Mouse (Mus musculus) Patski (cell line): ENCODE data around the gene Tprn. TPM values are rescaled to one million over a fixed set of nuclear protein-coding genes. Genes with fewer than 3 reads are reported as not detected.

Experiments used
- ATAC-seq: fragments of 100-300 bp; one replicate; pipeline ENCODE4 v1.8.0; 2021
- CTCF ChIA-PET: fragments of 350-600 bp; sonication (Branson Sonifier 250); formaldehyde crosslinking; loops from one replicate; lab custom pipeline; 2022; ENCODE audit warnings: inconsistent platforms; lab: Charles Lee
- POLR2A ChIA-PET: fragments of 350-600 bp; sonication (Branson Sonifier 250); formaldehyde crosslinking; loops from one replicate; lab custom pipeline; 2022; ENCODE audit warnings: antibody characterized with exemption, inconsistent platforms; lab: Charles Lee
- DNase-seq: peaks from one replicate; pipeline ENCODE4 v3.0.0-alpha.2; 2011; ENCODE audit warnings: low read depth, low spot score
- H3K27me3 ChIP-seq: fragments of 371-371 bp; one replicate; pipeline ENCODE4 v1.5.1; 2021
- CTCF ChIP-seq: fragments of 100-300 bp; IDR thresholded peaks from one replicate; pipeline ENCODE4 v1.5.1; 2021
- in situ Hi-C: fragments of 300-500 bp; cut with MboI; formaldehyde crosslinking; loops from 3 replicates; pipeline ENCODE4 v1.11.1; 2018; ENCODE audit warnings: low pct_unique_long_range_greater_than_20kb, mixed read lengths
- polyA plus RNA-seq: library from polyadenylated mRNA; unstranded; gene quantifications from one replicate; pipeline ENCODE4 v1.2.3, GENCODE M21; 2021

Tprn gene
- polyA plus RNA-seq, 1 experiment from 2014 or later, result 110 TPM

GRCm38 (mm10) chr2:25225811-25226379 lies 36.5 kb upstream of the Tprn start:
- ATAC-seq (no peak), DNase-seq (no peak)
- no peak for TF ChIP-seq CTCF
- peaks cover 5% of the 10 kb centered on the region for H3K27me3 ChIP-seq
- in situ Hi-C loops, result no loop called here
- POLR2A ChIA-PET, result interaction anchor here (0.6 to 1.3 kb wide), 3 partner anchors 15 to 41 kb away, joined by 3 to 4 read pairs (median 3); no protein-coding TSS in a partner anchor
- CTCF ChIA-PET, result interaction anchor here (3.4 kb wide), 1 partner anchor 32 kb away, joined by 25 read pairs; no protein-coding TSS in a partner anchor

DNA sequence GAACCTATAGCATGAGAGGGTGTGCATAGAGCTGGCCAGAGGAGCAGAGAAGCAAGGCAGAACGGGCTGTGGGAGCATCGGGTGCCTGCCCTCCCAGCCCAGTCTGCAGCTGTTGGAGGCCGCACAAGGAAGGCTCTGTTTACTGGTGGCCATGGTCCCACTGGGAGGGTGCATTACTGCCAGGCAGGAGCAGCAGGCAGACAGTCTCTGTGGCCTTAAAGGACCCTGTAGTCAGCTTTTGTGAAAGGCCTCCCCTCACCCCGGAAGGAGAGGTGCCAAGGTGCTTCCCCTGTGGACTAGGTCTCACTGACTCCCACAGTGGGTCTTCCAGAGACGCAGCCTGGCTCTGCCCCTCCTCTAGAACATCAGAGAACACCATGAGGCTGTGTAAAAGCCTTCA lies 35.6 kb upstream of the Tprn start:
- in situ Hi-C loops, result no loop called here
- no peak for DNase-seq
- H3K27me3 ChIP-seq, result peaks cover 15% of the 10 kb centered on the region
- POLR2A ChIA-PET, result interaction anchor here (0.7 to 1.5 kb wide), 3 partner anchors 18 to 38 kb away, joined by 4 to 13 read pairs (median 5); no protein-coding TSS in a partner anchor
- CTCF ChIA-PET, result interaction anchor here (1.7 to 3.4 kb wide), 7 partner anchors 16 to 38 kb away, joined by 4 to 34 read pairs (median 16); partner anchors contain the start of genes Nelfb, Tmem203 and Tor4a
- no peak for TF ChIP-seq CTCF
- ATAC-seq, result no peak

DNA sequence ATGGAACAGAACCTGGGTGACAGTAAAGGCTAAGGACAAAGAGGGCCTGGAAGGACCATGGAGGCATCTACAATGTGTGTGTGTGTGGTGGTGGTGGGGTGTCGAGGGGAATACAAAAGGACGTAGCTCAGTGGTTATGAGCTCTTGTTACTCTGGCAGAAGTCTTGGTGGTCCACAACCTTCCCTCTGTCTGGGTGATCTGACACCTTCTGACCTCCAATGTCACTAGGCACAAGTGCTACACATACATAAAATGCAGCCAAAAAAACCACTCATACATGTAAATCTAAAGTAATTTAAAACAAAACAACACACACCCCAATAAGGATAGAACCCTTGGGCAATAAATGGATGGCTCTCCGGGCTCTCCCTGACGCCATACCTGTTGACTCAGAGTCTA lies 35.0 kb upstream of the Tprn start:
- H3K27me3 ChIP-seq, result peaks cover 16% of the 10 kb centered on the region
- in situ Hi-C loops, result no loop called here
- TF ChIP-seq CTCF, result no peak
- ChIA-PET POLR2A (interaction anchor here (0.7 to 1.5 kb wide), 4 partner anchors 19 to 51 kb away, joined by 4 to 13 read pairs (median 4); no protein-coding TSS in a partner anchor), CTCF (interaction anchor here (1.1 to 3.4 kb wide), 15 partner anchors 10 to 251 kb away, joined by 3 to 34 read pairs (median 10); partner anchors contain the start of genes AL732309.1, Nelfb, Rnf224 and Tmem203)
- ATAC-seq (no peak), DNase-seq (no peak)

GRCm38 (mm10) chr2:25228431-25228889 lies 34.0 kb upstream of the Tprn start:
- TF ChIP-seq CTCF, result no peak
- in situ Hi-C loops, result no loop called here
- peaks cover 20% of the 10 kb centered on the region for H3K27me3 ChIP-seq
- ChIA-PET POLR2A (interaction anchor here (0.7 to 1.1 kb wide), 2 partner anchors 34 to 52 kb away, joined by 4 read pairs; no protein-coding TSS in a partner anchor), CTCF (interaction anchor here (0.6 to 3.4 kb wide), 30 partner anchors 8 to 250 kb away, joined by 3 to 34 read pairs (median 6); partner anchors contain the start of genes AL732309.1, Anapc2, Nelfb and Rnf224)
- DNase-seq, result peak; percentile 50
- peak; percentile 11 for ATAC-seq

GRCm38 (mm10) chr2:25228995-25229530 lies 33.4 kb upstream of the Tprn start:
- ATAC-seq (no peak), DNase-seq (no peak)
- CTCF ChIA-PET, result interaction anchor here (0.6 to 3.4 kb wide), 27 partner anchors 8 to 171 kb away, joined by 3 to 34 read pairs (median 7); partner anchors contain the start of genes AL732309.1, Anapc2, Nelfb and Rnf224
- POLR2A ChIA-PET, result no interaction called here
- peaks cover 24% of the 10 kb centered on the region for H3K27me3 ChIP-seq
- TF ChIP-seq CTCF, result no peak
- in situ Hi-C loops, result no loop called here

- no peak for DNase-seq
- peaks cover 29% of the 10 kb centered on the region for H3K27me3 ChIP-seq
- ATAC-seq, result no peak
- ChIA-PET POLR2A (no interaction called here), CTCF (interaction anchor here (0.7 to 3.4 kb wide), 7 partner anchors 8 to 63 kb away, joined by 3 to 34 read pairs (median 10); partner anchors contain the start of genes AL732309.1, Anapc2, Rnf224 and Ssna1)
- TF ChIP-seq CTCF, result no peak
- in situ Hi-C loops, result no loop called here
These were observed 32.8 kb upstream of the Tprn start for GRCm38 (mm10) chr2:25229582-25229981.

DNA sequence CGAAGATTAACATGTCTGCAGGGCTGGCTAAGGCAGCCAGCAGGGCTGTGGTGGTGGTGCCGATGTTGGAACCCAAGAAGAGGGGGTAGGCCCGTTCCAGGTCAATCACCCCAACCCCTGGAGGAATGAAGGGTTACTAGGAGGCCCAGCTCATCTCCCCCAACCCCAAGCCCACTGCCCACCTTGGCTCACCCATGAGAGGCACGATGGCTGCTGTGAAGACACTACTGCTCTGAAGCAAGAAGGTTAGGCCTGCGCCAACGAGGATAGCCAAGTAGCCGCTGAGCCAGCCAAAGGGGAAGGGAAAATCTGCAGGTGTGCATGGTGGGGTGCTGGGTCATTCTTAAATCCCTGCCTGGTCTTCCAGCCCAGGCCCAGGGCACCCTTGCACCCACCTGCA lies 31.8 kb upstream of the Tprn start:
- H3K27me3 ChIP-seq, result peaks cover 39% of the 10 kb centered on the region
- ChIA-PET CTCF (interaction anchor here (0.7 to 3.2 kb wide), 2 partner anchors 15 to 21 kb away, joined by 3 to 29 read pairs; partner anchors contain the start of gene AL732309.1), POLR2A (no interaction called here)
- TF ChIP-seq CTCF, result no peak
- DNase-seq (no peak), ATAC-seq (no peak)
- in situ Hi-C loops, result no loop called here

GRCm38 (mm10) chr2:25231038-25231437 lies 31.4 kb upstream of the Tprn start:
- no peak for TF ChIP-seq CTCF
- DNase-seq (no peak), ATAC-seq (no peak)
- in situ Hi-C loops, result no loop called here
- ChIA-PET POLR2A (no interaction called here), CTCF (no interaction called here)
- H3K27me3 ChIP-seq, result peaks cover 43% of the 10 kb centered on the region

GRCm38 (mm10) chr2:25233421-25233820 lies 29.0 kb upstream of the Tprn start:
- DNase-seq, result no peak
- no peak for TF ChIP-seq CTCF
- ATAC-seq, result no peak
- H3K27me3 ChIP-seq, result peaks cover 53% of the 10 kb centered on the region
- in situ Hi-C loops, result no loop called here
- POLR2A ChIA-PET, result no interaction called here
- CTCF ChIA-PET, result no interaction called here

GRCm38 (mm10) chr2:25234050-25234449 lies 28.4 kb upstream of the Tprn start, which contains the start of gene Slc34a3:
Gene Slc34a3 (minus strand): TSS chr2:25234364.
- TF ChIP-seq CTCF, result no peak
- in situ Hi-C loops, result no loop called here

More at GRCm38 (mm10) chr2:25234050-25234449, 28.4 kb upstream of the Tprn start, which contains the start of gene Slc34a3:
- no peak for DNase-seq
- CTCF ChIA-PET, result no interaction called here
- H3K27me3 ChIP-seq, result peaks cover 53% of the 10 kb centered on the region
- no peak for ATAC-seq
- POLR2A ChIA-PET, result no interaction called here
